Mouse (Mus musculus) thymus, postnatal 4 days (tissue): Measurements from ENCODE around the gene Rnf187.

Experiments used
- DNase-seq: peaks from one replicate; pipeline ENCODE4 v3.0.0; 2021

Rnf187 gene

DNA sequence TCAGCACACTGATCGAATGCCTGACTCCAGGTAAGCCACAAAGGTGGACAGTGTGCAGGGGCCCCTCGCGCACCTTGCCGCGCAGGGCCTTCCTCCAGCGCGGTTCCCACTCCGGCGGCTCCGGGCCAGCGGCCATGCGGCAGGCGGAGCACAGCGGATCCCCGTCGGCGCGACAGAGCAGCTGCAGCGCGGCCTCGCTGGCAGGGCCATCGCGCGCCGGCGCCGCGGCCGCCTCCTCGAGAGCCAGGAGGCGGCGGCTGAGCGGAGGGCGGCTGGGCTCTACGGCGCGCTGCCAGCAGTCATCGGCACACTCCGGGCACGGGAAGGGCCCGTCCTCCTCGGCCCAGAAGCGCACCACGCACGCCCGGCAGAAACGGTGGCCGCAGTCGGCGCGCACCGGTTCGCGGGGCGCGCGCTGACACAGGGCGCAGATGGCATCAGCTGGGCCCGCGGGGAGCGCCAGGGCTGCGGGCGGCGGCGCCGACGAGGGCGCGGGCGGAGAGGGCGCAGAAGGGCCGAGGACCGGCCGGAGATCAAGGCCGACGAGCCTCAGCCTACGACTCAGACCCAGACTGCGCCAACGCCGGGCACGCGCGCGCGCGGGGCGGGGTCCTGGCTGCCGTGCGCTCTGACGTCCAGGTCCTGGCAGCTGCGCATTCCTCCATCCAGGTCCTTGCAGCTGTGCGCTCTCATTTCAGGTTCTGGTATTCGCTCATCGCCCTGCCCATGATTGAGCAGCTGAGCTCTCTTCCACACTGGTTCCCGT is at the start of gene Rnf187:
Gene Rnf187 (minus strand): TSS at position 595 of the 766 bp plus-strand sequence.
- DNase-seq = peak; percentile 91

DNA sequence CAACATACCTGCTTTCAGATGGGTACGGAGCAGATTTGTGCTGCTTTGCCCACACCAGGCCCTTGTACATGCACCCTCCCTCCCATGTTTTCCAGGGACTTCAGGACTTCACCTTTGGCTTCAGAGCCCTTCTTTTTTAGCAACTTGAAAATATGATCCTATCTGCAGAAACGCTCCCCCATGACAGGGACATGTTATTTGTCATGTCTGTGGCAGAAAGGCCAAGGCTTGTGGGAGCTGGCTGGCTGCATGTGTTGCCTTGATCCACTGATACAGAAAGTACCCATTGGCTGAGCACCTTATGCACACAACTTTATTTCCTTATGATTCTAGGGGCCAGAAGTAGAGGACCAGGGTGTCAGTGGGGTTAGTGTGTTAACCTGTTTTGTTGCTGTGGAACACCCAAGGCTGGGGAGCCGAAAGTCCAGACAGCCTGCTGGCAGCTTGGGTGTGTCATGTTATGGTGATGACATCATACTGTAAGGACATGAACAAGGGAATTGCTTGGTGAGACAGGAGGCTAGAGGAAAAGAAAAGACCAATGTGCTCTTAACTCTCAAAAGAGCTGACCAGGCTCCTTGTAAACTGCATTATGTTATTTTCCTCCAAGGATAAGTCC is 46.7 kb upstream of the Rnf187 start:
- no peak for DNase-seq

GRCm38 (mm10) chr11:58984657-58985056 is 45.9 kb upstream of the Rnf187 start:
- DNase-seq = peak; percentile 43

- no peak for DNase-seq
These were observed 45.1 kb upstream of the Rnf187 start for GRCm38 (mm10) chr11:58983691-58984341.

DNA sequence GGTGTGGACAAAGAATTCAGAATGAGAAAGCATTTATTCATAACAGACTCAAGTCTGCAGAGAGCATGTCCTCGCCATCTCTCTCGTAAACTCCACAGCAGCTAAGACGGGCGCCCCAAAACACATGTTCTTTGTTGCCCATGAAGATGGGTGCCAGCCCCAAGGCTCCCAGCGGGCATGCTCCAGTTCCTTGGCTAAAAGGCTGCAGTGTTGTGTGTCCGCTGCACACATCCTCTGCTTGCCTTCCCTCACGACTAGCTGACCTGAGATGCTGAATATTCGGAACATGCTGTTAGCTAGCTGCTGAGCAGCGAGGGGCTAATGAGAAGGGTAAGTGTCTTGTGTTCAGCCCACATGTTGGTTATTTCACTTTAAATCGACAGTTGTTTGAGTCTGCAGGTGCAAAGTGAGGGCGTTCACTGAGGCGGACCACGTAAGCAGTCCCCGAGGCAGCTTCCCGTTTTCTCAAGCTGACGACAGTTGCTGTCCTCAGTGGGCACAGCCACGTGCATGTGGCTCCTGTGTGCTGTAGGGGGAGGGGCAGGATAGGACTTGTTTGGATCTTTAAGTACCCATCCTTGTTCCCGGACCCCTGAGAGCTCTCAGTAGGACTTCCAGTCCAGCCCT is 43.9 kb upstream of the Rnf187 start:
- DNase-seq = peak; percentile 67

DNA sequence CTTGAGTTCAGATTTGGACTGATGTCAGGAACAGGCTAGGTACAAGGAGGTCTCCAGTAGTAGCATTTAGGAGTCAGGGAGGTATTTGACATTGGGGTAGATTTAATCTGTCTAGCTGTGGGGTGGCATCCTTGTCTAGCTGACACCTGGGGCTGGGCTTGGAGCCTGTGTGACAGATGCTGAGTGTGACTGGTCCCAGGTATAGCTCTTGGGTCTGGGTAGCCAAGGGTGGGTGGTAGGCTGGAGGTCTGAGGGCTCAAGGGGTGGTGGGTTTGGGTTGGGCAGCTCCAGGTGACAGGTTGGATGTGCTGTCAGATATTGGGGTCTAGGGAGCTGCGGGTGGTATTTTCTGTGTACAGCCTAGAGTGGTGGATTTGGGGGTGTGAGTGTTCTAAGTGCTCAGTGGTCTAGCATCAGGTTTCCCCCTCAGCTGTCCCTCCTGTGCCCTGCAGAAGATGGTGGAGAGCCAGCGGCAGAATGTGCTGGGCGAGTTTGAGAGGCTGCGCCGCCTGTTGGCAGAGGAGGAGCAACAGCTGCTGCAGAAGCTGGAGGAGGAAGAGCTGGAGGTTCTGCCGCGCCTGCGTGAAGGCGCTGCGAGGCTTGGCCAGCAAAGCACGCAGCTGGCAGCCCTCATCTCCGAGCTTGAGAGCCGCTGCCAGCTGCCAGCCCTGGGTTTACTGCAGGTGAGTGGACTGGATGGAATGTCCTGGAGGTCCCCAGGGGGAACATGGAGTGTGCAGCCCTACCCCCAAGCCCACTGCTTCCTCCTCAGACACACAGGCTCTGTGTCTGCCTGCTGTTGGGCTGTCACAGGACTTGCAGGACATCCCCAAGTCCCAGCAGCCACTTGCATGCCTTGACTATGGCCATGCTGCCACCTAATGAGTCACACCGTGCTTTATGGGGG is 43.1 kb upstream of the Rnf187 start:
- DNase-seq = peak; percentile 94

GRCm38 (mm10) chr11:58980381-58980990 is 41.8 kb upstream of the Rnf187 start:
- no peak for DNase-seq

- DNase-seq = no peak
These were observed 40.9 kb upstream of the Rnf187 start for GRCm38 (mm10) chr11:58979661-58980060.

- DNase-seq = no peak
These were observed 40.5 kb upstream of the Rnf187 start for GRCm38 (mm10) chr11:58979183-58979582.

GRCm38 (mm10) chr11:58978706-58979030 is 40.0 kb upstream of the Rnf187 start:
- DNase-seq = no peak

DNA sequence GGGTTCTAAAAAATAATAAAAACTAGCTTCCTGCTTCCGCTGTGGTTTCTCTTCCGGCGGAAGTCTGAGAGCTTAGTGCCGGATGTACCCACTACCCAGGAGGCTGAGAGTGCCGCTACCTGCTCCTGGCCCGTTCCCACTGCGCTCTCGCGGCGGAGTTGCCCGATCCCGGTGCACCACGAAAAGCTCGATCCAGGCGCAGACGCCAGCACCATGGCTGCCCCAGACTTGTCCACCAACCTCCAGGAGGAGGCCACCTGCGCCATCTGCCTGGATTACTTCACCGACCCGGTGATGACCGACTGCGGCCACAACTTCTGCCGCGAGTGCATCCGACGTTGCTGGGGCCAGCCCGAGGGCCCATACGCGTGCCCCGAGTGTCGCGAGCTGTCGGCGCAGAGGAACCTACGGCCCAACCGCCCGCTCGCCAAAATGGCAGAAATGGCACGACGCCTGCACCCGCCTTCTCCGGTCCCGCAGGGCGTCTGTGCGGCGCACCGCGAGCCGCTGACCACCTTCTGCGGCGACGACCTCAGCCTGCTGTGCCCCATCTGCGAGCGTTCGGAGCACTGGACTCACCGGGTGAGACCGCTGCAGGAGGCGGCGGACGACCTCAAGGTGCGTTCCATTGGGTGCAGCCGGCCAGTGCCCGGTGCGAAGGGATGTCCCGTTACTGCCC is 39.5 kb upstream of the Rnf187 start, which contains the start of gene Trim11:
Gene Trim11 (plus strand): TSS at position 67 of the 679 bp plus-strand sequence.
- DNase-seq = peak; percentile 79

DNA sequence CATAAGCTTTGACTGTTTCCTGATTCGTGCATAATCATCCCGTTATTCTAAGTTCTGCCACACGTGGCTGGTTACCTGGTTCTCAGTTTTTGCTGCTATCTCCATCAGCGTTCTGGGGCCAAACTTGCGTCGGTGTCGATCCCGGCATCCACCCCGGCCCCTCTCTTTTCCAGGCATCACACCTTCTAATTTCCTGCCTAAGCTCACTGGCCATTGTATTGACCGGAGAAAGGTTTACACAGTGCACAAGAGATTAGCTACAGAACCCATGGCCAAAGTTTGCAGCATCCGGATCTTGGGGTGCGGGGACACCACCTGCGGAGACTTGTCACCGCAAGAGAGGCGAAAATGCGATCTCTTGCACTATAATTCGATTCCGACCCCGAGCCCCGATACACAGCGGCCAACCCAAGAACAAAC is 38.9 kb upstream of the Rnf187 start:
- no peak for DNase-seq

DNA sequence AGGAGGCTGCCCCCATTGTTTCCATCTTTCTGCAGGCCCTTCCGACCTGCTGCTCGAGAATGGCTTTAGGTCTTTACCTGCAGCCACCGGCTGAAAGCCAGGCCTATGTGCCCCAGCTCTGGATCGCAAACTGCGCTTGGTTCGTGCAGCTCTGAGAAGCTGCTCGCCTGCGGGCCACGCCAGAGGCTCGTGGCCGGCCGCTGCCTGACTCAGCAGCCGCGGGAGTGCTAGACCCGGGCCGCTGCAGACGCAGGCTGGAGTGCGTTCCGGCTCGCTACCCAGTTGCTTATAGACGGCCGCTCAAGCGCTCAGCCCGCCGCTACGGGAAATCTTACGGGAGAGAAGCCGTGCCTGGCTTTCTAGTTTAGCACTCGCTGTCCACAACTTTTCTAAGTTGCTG is 38.4 kb upstream of the Rnf187 start:
- peak; percentile 65 for DNase-seq

DNA sequence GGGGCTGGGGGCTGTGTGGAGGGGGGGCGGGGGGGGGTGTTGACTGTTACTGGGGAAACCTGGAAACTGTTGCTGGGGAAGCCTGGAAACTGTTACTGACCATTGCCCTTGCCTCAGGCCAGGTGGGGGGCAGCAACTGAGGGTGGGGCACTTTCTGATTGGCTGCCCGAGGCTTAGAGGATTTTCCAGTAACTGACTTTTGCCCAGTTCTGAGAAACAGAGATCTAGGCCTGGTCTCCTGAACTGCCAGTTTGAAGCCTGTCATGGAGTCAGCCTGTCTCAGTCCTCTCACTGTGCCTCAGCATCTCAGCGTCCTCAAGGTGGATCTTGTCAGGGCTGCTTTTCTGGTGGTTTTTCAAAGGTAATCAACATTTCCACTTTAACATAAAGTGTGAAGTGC is 35.7 kb upstream of the Rnf187 start:
- DNase-seq = no peak

DNA sequence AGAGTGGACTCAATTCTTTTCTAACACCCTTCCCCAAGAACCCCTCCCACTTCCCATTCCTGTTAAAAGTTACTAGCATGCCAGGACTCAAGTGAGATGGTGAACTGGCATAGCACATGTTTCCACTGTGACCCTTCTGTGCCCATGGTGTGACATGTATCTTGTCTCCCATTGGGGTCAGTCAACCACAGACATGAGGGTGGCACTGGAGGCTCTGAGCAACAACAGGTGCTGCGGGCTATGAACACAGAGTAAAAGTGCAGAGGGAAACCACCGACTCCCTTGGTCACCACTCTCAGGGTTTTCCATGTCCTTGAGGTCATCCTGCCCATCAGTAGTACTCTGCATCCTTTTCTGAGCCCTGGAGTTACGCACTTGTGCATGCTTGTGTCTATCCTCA is 33.1 kb upstream of the Rnf187 start:
- no peak for DNase-seq

DNA sequence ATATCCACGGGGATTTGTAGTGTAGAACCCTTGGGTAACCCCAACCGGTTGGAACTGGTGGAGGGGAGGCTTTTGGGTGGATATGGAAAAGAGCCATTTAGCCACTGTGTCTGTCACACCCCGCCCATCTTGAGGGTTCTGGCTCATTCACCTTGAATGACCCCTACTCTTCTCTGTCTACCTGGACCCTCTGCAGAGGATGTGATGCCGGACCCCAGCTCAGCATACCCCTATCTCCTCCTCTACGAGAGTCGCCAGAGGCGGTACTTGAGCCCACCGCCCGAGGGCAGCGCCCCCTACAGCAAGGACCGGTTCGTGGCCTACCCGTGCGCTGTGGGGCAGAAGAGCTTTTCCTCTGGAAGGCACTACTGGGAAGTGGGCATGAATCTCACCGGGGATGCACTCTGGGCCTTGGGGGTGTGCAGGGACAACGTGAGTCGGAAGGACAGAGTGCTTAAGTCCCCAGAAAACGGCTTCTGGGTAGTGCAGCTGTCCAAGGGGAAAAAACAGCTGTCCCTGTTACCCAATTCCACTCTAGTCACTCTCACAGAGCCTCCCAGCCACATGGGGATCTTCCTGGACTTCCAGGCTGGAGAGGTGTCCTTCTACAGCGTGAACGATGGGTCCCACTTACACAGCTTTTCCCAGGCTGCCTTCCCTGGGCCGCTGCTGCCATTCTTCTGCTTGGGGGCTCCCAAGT is 32.3 kb upstream of the Rnf187 start:
- peak; percentile 25 for DNase-seq

- no peak for DNase-seq
These were observed 30.9 kb upstream of the Rnf187 start for GRCm38 (mm10) chr11:58969659-58970058.

GRCm38 (mm10) chr11:58969027-58969426 is 30.3 kb upstream of the Rnf187 start:
- no peak for DNase-seq

- DNase-seq = no peak
These were observed 29.8 kb upstream of the Rnf187 start for GRCm38 (mm10) chr11:58968551-58968950.

- DNase-seq = peak; percentile 70
These were observed 28.6 kb upstream of the Rnf187 start for GRCm38 (mm10) chr11:58967346-58967745.
